In genomic region chr7:65930478-65930877, GRCm38 (mm10) we compare ENCODE assay signal across 11 mouse cellular contexts.
DNase-seq lines count a peak whose midpoint lies in the region; ATAC-seq and TF ChIP-seq lines count a peak whose summit lies in the region.
"Had no signal": no experiment of that assay in that cellular context is flagged by ENCODE, and none has a peak within 500 bp of the region (broad histone marks: within the 10 kb centered on the region; RNA-seq: fewer than 3 reads in every experiment).

No protein-coding gene starts in this region.

- no peak for TF ChIP-seq CTCF in kidney, adult 2 months (conservative IDR thresholded peaks at IDR 0.05; ENCODE audit: insufficient read depth, insufficient read length, low read depth, low read length)

- 21% methylated on average over 11 of the region's 11 CpGs for WGBS in hindbrain, embryonic 10.5 days
- WGBS in hindbrain, embryonic 14.5 days = 21% methylated on average over 11 of the region's 11 CpGs
- 26% methylated on average over 11 of the region's 11 CpGs for WGBS in kidney, adult 2 months

- H3K4me3 ChIP-seq in hindbrain, embryonic 10.5 days = no peak overlapping the region
- H3K4me3 ChIP-seq in hindbrain, embryonic 14.5 days (replicated peaks; ENCODE audit: low read length) = no peak overlapping the region
- no peak overlapping the region for H3K4me3 ChIP-seq in kidney, adult 2 months (ENCODE audit: insufficient read depth, low read depth, low read length)
- H3K4me3 ChIP-seq: erythroblast, embryonic 14.5 days had no signal

- DNase-seq in hindbrain, embryonic 10.5 days (ENCODE audit: low spot score) = peak; percentile 56
- no peak for DNase-seq in hindbrain, embryonic 14.5 days (ENCODE audit: low spot score)
- peak; percentile 11 for DNase-seq in embryo, embryonic 11.5 days (ENCODE audit: low read depth, low spot score)
- peak; percentile 65 for DNase-seq in kidney, adult 2 months
- peak; percentile 62 for DNase-seq in mesoderm, embryonic 11.5 days (ENCODE audit: low read depth, low spot score)
- no peak for DNase-seq in left cerebral cortex, adult 8-10 months (ENCODE audit: low spot score in 2 of 2)
- DNase-seq in spleen, postnatal 4 days (ENCODE audit: low spot score in 2 of 2) = no peak
- no peak for DNase-seq in frontal cortex, postnatal 36 days (ENCODE audit: low spot score in 2 of 2)
- DNase-seq: cerebellum, adult 9-10 months; right cerebral cortex, postnatal 14 days had no signal

- H3K9me3 ChIP-seq in hindbrain, embryonic 10.5 days = no peaks in the 10 kb centered on the region
- no peaks in the 10 kb centered on the region for H3K9me3 ChIP-seq in hindbrain, embryonic 14.5 days (ENCODE audit: control insufficient read depth, low read length)

- peak overlapping the region; percentile 77 for H3K27ac ChIP-seq in hindbrain, embryonic 10.5 days
- H3K27ac ChIP-seq in hindbrain, embryonic 14.5 days = no peak overlapping the region
- peak overlapping the region; percentile 43 for H3K27ac ChIP-seq in kidney, adult 2 months (ENCODE audit: insufficient read depth, low read depth, low read length)

- no peaks in the 10 kb centered on the region for H3K36me3 ChIP-seq in hindbrain, embryonic 10.5 days
- no peaks in the 10 kb centered on the region for H3K36me3 ChIP-seq in hindbrain, embryonic 14.5 days (replicated peaks; ENCODE audit: control insufficient read depth, insufficient read depth)
- no peaks in the 10 kb centered on the region for H3K36me3 ChIP-seq in kidney, adult 2 months (ENCODE audit: control insufficient read depth, insufficient read depth, low read length)

- H3K9ac ChIP-seq in hindbrain, embryonic 14.5 days = no peak overlapping the region

- TF ChIP-seq POLR2A in kidney, adult 2 months (IDR thresholded peaks at IDR 0.05; ENCODE audit: low read depth, low read length) = no peak

- ATAC-seq in hindbrain, embryonic 14.5 days (ENCODE audit: low FRiP score) = no peak

- peaks cover 10% of the 10 kb centered on the region; the same call in 1 of the 2 replicates for H3K27me3 ChIP-seq in hindbrain, embryonic 10.5 days (ENCODE audit: insufficient read depth, poor library complexity, severe bottlenecking)
- no peaks in the 10 kb centered on the region for H3K27me3 ChIP-seq in hindbrain, embryonic 14.5 days (ENCODE audit: control insufficient read depth, insufficient read depth, low read length)
- H3K27me3 ChIP-seq in kidney, adult 2 months (replicated peaks; ENCODE audit: control insufficient read depth, insufficient read depth, low read length) = no peaks in the 10 kb centered on the region

- H3K4me2 ChIP-seq in hindbrain, embryonic 14.5 days (replicated peaks) = no peak overlapping the region

- peaks cover 29% of the 10 kb centered on the region for H3K4me1 ChIP-seq in hindbrain, embryonic 10.5 days (replicated peaks)
- no peaks in the 10 kb centered on the region for H3K4me1 ChIP-seq in hindbrain, embryonic 14.5 days (replicated peaks; ENCODE audit: control insufficient read depth, insufficient read depth, low read length)
- H3K4me1 ChIP-seq in kidney, adult 2 months (ENCODE audit: control insufficient read depth, insufficient read depth, low read length) = no peaks in the 10 kb centered on the region

Comparison
In these comparisons a context has a peak if more than half of its experiments do, and no peak if none do; other contexts are left out.
1. DNase-seq: peak in hindbrain, embryonic 10.5 days (single experiment), embryo, embryonic 11.5 days (single experiment), kidney, adult 2 months (single experiment) and mesoderm, embryonic 11.5 days (single experiment); none in hindbrain, embryonic 14.5 days (single experiment), left cerebral cortex, adult 8-10 months (0 of 2), spleen, postnatal 4 days (0 of 2) and frontal cortex, postnatal 36 days (0 of 2).